Mouse (Mus musculus) hindbrain, embryonic 11.5 days (tissue): ENCODE results near the gene Gm20388. TPM values are rescaled to one million over a fixed set of nuclear protein-coding genes. Genes with fewer than 3 reads are reported as not detected.

ENCODE experiments used
- ATAC-seq: fragments of 200-750 bp; cut with Nextera tagmentation; 2 replicates; pipeline ENCODE4 v1.8.0; 2017; ENCODE audit warnings: mild to moderate bottlenecking, moderate TSS enrichment, moderate library complexity; ENCODE audit not compliant: low FRiP score
- DNase-seq: peaks from one replicate; pipeline ENCODE4 v3.0.0-alpha.2; 2015; ENCODE audit warnings: low spot score
- H3K27ac ChIP-seq: fragments of 300-500 bp; sonication (generic); 2 replicates; pipeline ENCODE4 v1.5.1; 2014; ENCODE audit warnings: mild to moderate bottlenecking, low read depth, low read length
- H3K27me3 ChIP-seq: fragments of 300-500 bp; sonication (generic); 2 replicates; pipeline ENCODE4 v1.6.1; 2014; ENCODE audit warnings: mild to moderate bottlenecking, low read length, moderate library complexity, mixed read lengths; ENCODE audit not compliant: control insufficient read depth, insufficient read depth
- H3K36me3 ChIP-seq: fragments of 300-500 bp; sonication (generic); 2 replicates; pipeline ENCODE4 v1.6.1; 2014; ENCODE audit warnings: mild to moderate bottlenecking, low read length, moderate library complexity, mixed read lengths; ENCODE audit not compliant: control insufficient read depth, insufficient read depth
- H3K4me1 ChIP-seq: fragments of 300-500 bp; sonication (generic); replicated peaks from 2 replicates; pipeline ENCODE4 v1.6.1; 2014; ENCODE audit warnings: low read length, mixed read lengths; ENCODE audit not compliant: control insufficient read depth, insufficient read depth
- H3K4me2 ChIP-seq: fragments of 300-500 bp; sonication (generic); replicated peaks from 2 replicates; pipeline ENCODE4 v1.6.1; 2014; ENCODE audit warnings: mild to moderate bottlenecking, low read depth, low read length
- H3K4me3 ChIP-seq: fragments of 300-500 bp; sonication (generic); 2 replicates; pipeline ENCODE4 v1.5.1; 2014; ENCODE audit warnings: low read depth, low read length
- H3K9ac ChIP-seq: fragments of 300-500 bp; sonication (generic); 2 replicates; pipeline ENCODE4 v1.6.1; 2014; ENCODE audit warnings: low read depth, low read length
- H3K9me3 ChIP-seq: fragments of 300-500 bp; sonication (generic); 2 replicates; pipeline ENCODE4 v1.6.1; 2016; ENCODE audit warnings: low read length; ENCODE audit not compliant: control insufficient read depth
- WGBS: fragments of 180-500 bp; shearing (Covaris S2); extraction: QIAGEN DNeasy Blood & Tissue Kit; methylation state at CpG from one replicate; pipeline ENCODE4 v1.1.7; 2014; 5-methylcytosine and 5-hydroxymethylcytosine counted together
- polyA plus RNA-seq: library from polyadenylated mRNA; unstranded; fragments of >200 nt; fragmentation: Nextera tagmentation; extraction: Ambion mirVana; gene quantifications from 2 replicates; pipeline ENCODE4 v1.2.1, GENCODE M21; 2014

Gm20388 gene
- polyA plus RNA-seq, 1 experiment from 2014 or later: 11.8 TPM

DNA sequence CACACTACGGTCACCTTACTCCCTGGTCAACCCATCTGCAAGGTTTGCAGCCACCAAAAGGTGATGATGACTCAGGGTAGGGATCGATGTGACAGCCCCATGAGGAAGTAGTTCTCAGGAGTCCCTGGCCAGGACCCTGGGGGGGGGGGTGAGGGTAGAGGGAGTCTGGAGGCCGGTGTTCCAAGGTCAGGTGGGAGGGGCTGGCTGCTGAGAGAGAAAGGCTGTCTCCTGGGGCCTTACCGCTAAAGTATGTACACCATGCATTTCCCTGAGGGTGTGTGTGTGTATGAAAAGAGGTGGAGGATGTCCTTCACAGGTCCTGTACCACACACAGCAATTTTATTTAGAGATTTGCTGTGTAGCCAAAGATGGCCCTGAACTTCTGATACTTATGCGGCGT lies 2742.0 kb downstream of the Gm20388 start:
- no peaks in the 10 kb centered on the region for H3K27me3 ChIP-seq

DNA sequence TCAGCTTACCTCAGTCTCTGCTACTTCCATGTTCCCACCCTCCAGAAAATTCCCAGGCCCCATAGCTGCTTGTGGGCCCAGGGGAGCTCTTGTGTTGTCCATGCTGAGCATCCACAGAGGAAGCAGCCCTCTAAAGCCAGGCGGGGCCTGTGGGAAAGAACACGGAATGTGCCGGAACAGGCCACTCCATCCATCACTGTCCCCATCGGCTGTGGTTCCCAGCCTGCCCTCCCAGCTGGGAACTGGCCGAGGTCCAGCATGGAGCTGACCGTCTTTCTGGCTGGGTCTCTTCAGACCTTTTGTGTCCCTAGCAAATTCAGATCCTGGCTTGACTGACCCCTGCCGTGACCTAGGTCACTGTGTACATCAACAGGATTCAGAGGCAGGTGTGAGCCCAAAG lies 2744.1 kb downstream of the Gm20388 start:
- no peak for ATAC-seq
- no peaks in the 10 kb centered on the region for H3K27me3 ChIP-seq
- H3K9me3 ChIP-seq: no peaks in the 10 kb centered on the region
- no peak overlapping the region for H3K9ac ChIP-seq
- H3K36me3 ChIP-seq: no peaks in the 10 kb centered on the region
- no peak overlapping the region for H3K4me2 ChIP-seq
- no peak for DNase-seq
- H3K4me1 ChIP-seq: 0 out of 2 replicates have a peak, but pooled peaks cover 4% of the 10 kb centered on the region
- no peak overlapping the region for H3K4me3 ChIP-seq
- WGBS: 54% methylated on average over 7 of the region's 7 CpGs
- H3K27ac ChIP-seq: no peak overlapping the region

More for the DNA sequence above, 2742.0 kb downstream of the Gm20388 start:
- H3K4me2 ChIP-seq: no peak overlapping the region
- DNase-seq (no peak), ATAC-seq (no peak)
- H3K27ac ChIP-seq: no peak overlapping the region
- 67% methylated on average over 6 of the region's 6 CpGs for WGBS
- H3K36me3 ChIP-seq: no peaks in the 10 kb centered on the region
- 0 out of 2 replicates have a peak, but pooled peaks cover 4% of the 10 kb centered on the region for H3K4me1 ChIP-seq
- H3K4me3 ChIP-seq: no peak overlapping the region
- H3K9ac ChIP-seq: no peak overlapping the region
- H3K9me3 ChIP-seq: no peaks in the 10 kb centered on the region

- ATAC-seq (no peak), DNase-seq (no peak)
- 87% methylated on average over 13 of the region's 13 CpGs for WGBS
- H3K27me3 ChIP-seq: no peaks in the 10 kb centered on the region
- H3K4me2 ChIP-seq: no peak overlapping the region
- H3K4me1 ChIP-seq: 0 out of 2 replicates have a peak, but pooled peaks cover 4% of the 10 kb centered on the region
- no peak overlapping the region for H3K27ac ChIP-seq
- H3K4me3 ChIP-seq: no peak overlapping the region
- no peaks in the 10 kb centered on the region for H3K36me3 ChIP-seq
- no peak overlapping the region for H3K9ac ChIP-seq
- no peaks in the 10 kb centered on the region for H3K9me3 ChIP-seq
Observed at GRCm38 (mm10) chr8:122656056-122656999, 2745.7 kb downstream of the Gm20388 start.

- H3K36me3 ChIP-seq: no peaks in the 10 kb centered on the region
- ATAC-seq: no peak
- 0 out of 2 replicates have a peak, but pooled peaks cover 4% of the 10 kb centered on the region for H3K4me1 ChIP-seq
- no peaks in the 10 kb centered on the region for H3K9me3 ChIP-seq
- H3K9ac ChIP-seq: no peak overlapping the region
- no peaks in the 10 kb centered on the region for H3K27me3 ChIP-seq
- 61% methylated on average over 10 of the region's 10 CpGs for WGBS
- DNase-seq: peak; percentile 49
- H3K4me2 ChIP-seq: no peak overlapping the region
- no peak overlapping the region for H3K4me3 ChIP-seq
- no peak overlapping the region; the same call in 1 of the 2 replicates for H3K27ac ChIP-seq
Observed at GRCm38 (mm10) chr8:122658149-122658806, 2747.6 kb downstream of the Gm20388 start.

DNA sequence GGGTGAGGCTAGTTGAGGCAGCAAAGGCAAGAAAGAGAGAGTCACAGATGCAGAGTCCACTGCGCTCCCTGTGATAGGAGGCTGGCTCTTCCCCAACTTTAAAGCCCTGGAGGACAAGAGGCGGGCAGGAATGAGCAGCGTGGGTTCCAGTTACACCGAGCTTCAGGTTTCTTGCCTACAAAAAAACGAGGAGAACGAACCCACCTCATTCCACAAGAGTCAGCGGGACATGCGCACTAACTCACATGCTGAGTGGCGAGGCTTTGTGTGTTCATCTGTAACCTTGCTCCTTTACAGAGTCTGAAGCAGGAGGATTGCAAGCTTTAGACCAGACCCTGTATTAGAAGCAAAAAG lies 2748.1 kb downstream of the Gm20388 start:
- H3K9me3 ChIP-seq: no peaks in the 10 kb centered on the region
- H3K4me3 ChIP-seq: no peak overlapping the region
- no peaks in the 10 kb centered on the region for H3K36me3 ChIP-seq
- no peak overlapping the region for H3K27ac ChIP-seq
- no peaks in the 10 kb centered on the region for H3K27me3 ChIP-seq
- WGBS: 59% methylated on average over 9 of the region's 9 CpGs
- H3K4me2 ChIP-seq: no peak overlapping the region
- H3K9ac ChIP-seq: no peak overlapping the region
- 0 out of 2 replicates have a peak, but pooled peaks cover 4% of the 10 kb centered on the region for H3K4me1 ChIP-seq
- no peak for DNase-seq
- no peak for ATAC-seq

DNA sequence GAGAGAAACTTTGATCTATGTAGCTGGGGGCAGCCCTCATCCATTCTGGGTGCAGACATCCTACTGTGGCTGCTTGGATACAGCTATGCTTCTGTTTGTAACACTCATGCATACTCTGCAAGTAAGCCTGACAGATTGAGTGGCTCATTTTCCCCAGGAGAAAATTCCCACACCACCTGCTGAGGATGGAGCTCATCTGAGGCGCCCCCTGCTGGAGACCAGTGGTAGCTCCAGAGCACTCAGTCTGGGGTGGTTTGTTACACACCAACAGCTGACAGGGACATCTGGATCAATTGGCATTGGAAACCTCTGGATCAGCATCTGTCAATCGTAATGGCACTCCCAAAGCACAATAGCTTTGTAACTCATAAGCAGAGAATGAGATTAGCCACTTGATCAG lies 2749.4 kb downstream of the Gm20388 start:
- Histone ChIP-seq H3K27me3 (no peaks in the 10 kb centered on the region), H3K4me2 (no peak overlapping the region), H3K4me3 (no peak overlapping the region), H3K27ac (no peak overlapping the region), H3K36me3 (no peaks in the 10 kb centered on the region), H3K9ac (no peak overlapping the region), H3K9me3 (no peaks in the 10 kb centered on the region), H3K4me1 (0 out of 2 replicates have a peak, but pooled peaks cover under 1% of the 10 kb centered on the region)
- 68% methylated on average over 2 of the region's 2 CpGs for WGBS
- no peak for DNase-seq
- ATAC-seq: no peak

GRCm38 (mm10) chr8:122661138-122661537 lies 2750.5 kb downstream of the Gm20388 start:
- no peak overlapping the region for H3K9ac ChIP-seq
- H3K9me3 ChIP-seq: no peaks in the 10 kb centered on the region
- no peak overlapping the region for H3K27ac ChIP-seq
- no peaks in the 10 kb centered on the region for H3K36me3 ChIP-seq
- DNase-seq (peak; percentile 56), ATAC-seq (no peak)
- 34% methylated on average over 7 of the region's 7 CpGs for WGBS
- H3K27me3 ChIP-seq: no peaks in the 10 kb centered on the region
- H3K4me1 ChIP-seq: 0 out of 2 replicates have a peak, but pooled peaks cover 2% of the 10 kb centered on the region
- no peak overlapping the region for H3K4me2 ChIP-seq
- no peak overlapping the region for H3K4me3 ChIP-seq

DNA sequence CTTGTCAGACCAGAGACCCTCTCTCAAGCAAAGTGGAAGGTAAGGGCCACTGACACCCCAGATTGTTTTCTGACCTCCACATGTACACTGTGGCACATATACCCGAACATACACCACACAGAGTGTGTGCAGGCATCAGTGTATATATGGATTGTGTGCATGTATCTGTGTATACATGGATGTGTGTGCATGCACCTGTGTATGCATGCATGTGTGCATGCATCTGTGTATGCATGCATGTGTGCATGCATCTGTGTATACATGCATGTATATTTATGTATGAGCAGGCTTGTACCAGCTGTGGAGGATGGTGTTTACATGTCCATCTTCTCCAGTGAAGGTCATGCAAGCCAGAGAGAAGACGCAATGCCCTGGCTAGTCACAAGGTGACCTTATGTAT lies 2751.3 kb downstream of the Gm20388 start:
- H3K4me2 ChIP-seq: no peak overlapping the region
- no peak overlapping the region for H3K9ac ChIP-seq
- ATAC-seq (no peak), DNase-seq (no peak)
- WGBS: 71% methylated on average over 2 of the region's 2 CpGs
- H3K4me1 ChIP-seq: 0 out of 2 replicates have a peak, but pooled peaks cover 2% of the 10 kb centered on the region
- no peaks in the 10 kb centered on the region for H3K27me3 ChIP-seq
- no peaks in the 10 kb centered on the region for H3K9me3 ChIP-seq
- no peak overlapping the region for H3K4me3 ChIP-seq
- H3K36me3 ChIP-seq: no peaks in the 10 kb centered on the region
- no peak overlapping the region for H3K27ac ChIP-seq
